Mouse (Mus musculus) neutrophil, adult 83 days (primary cell): ENCODE data around the gene Naa11. TPM values are rescaled to one million over a fixed set of nuclear protein-coding genes. Genes with fewer than 3 reads are reported as not detected.

Experiments used
- total RNA-seq, 2 experiments: library from RNA; stranded (reverse); gene quantifications; one replicate each; pipeline ENCODE4 v1.2.4; 2023

The Naa11 gene
- not detected for total RNA-seq

DNA sequence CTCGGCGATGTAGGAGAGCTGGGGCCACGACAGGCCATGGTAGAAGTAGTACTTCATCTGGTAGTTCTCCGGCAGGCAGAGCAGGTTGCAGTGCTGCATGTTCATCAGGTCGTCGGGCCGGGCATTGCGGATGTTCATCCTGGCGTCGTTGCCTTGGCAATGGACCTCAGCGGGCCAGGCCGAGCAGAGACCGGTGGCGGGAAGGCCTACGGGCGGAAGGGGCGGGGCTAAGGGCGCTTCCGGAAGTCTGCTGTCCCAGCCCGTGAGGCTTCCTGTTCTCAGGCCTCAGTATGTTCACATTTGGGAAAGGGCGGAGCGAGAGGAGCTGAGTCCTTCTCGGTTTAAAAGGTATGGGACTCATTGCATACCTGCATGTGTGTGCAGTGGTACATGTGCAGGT is at the start of gene Naa11:
Gene Naa11 (minus strand): TSS at position 220 of the 400 bp plus-strand sequence.

Other genes with a start within 250 kb of the Naa11 start
- gene Gk2, start 64.6 kb upstream of the Naa11 start, total RNA-seq = not detected